ENCODE assay signal across 8 mouse cellular contexts in genomic region chr10:31298921-31299574, GRCm38 (mm10). TPM values are rescaled to one million over a fixed set of nuclear protein-coding genes. Genes with fewer than 3 reads are reported as not detected.
A peak's percentile ranks its signal among the peaks of the same experiment; 100 is the strongest.
DNase-seq lines count a peak whose midpoint lies in the region.

No protein-coding gene starts in this region.

- peak; percentile 56 for DNase-seq in urinary bladder, postnatal 14 days (ENCODE audit: low spot score)
- no peak for DNase-seq in urinary bladder, postnatal 10 days (ENCODE audit: low spot score)
- DNase-seq in cerebellum, adult 18-20 months = peak; percentile 46 to 62
- DNase-seq in forelimb bud, embryonic 11.5 days (ENCODE audit: low read depth, low spot score) = peak; percentile 84
- peak; percentile 77 for DNase-seq in induced T-regulatory cell, adult 2 months (ENCODE audit: low read depth)
- DNase-seq in layer of hippocampus, postnatal 36 days = peak; percentile 19 to 55
- peak; percentile 77 for DNase-seq in mesoderm, embryonic 11.5 days (ENCODE audit: low read depth, low spot score)
- DNase-seq in right cerebral cortex, postnatal 4 days = peak; percentile 59

RNA-seq across cellular contexts. Expression of gene Hddc2, which starts 14.1 kb away (rescaled TPM):
- total RNA-seq in layer of hippocampus, postnatal 36 days (2021) = 10 to 100 TPM; 19.0 to 19.4 TPM
